Mouse (Mus musculus) cerebellum, adult 2 months (tissue): ENCODE measurements at regions not wholly inside any gene's neighbourhood (a gene's known extent, or its start where the extent isn't known, plus 50 kb on each side); places are given as distances from the start of the nearest gene placed in this dataset.
A peak's percentile ranks its signal among the peaks of the same experiment; 100 is the strongest.

ENCODE experiments used
- DNase-seq, 2 experiments: peaks; one replicate each; pipeline ENCODE4 v3.0.0; 2021
- H3K27ac ChIP-seq: fragments of 200-500 bp; 2 replicates; pipeline ENCODE4 v1.5.1; 2012; ENCODE audit warnings: low read length, control low read depth, inconsistent platforms; ENCODE audit not compliant: insufficient read depth
- H3K27me3 ChIP-seq: fragments of 200-500 bp; 2 replicates; pipeline ENCODE4 v1.6.1; 2012; ENCODE audit warnings: inconsistent platforms, mild to moderate bottlenecking, low read length, moderate library complexity; ENCODE audit not compliant: control insufficient read depth, insufficient read depth
- H3K4me1 ChIP-seq: fragments of 200-500 bp; 2 replicates; pipeline ENCODE4 v1.6.1; 2011; ENCODE audit warnings: low read length; ENCODE audit not compliant: control insufficient read depth, insufficient read depth
- H3K4me3 ChIP-seq: fragments of 200-500 bp; replicated peaks from 2 replicates; pipeline ENCODE3; 2011; ENCODE audit warnings: mild to moderate bottlenecking, low read depth, low read length, control low read depth; ENCODE audit not compliant: insufficient read depth
- CTCF ChIP-seq: fragments of 200-500 bp; IDR thresholded peaks from 2 replicates; pipeline ENCODE4 v1.5.1; 2011; ENCODE audit warnings: low read depth, mild to moderate bottlenecking, control low read depth, low read length, moderate library complexity, borderline replicate concordance; ENCODE audit not compliant: insufficient read depth
- POLR2A ChIP-seq: fragments of 200-500 bp; IDR thresholded peaks from 2 replicates; pipeline ENCODE4 v1.6.1; 2011; ENCODE audit warnings: low read length, control low read depth, borderline replicate concordance; ENCODE audit not compliant: insufficient read depth
- WGBS: fragments of 180-500 bp; shearing (Covaris S2); methylation state at CpG from one replicate; pipeline ENCODE4 v1.1.7; 2018; 5-methylcytosine and 5-hydroxymethylcytosine counted together

DNA sequence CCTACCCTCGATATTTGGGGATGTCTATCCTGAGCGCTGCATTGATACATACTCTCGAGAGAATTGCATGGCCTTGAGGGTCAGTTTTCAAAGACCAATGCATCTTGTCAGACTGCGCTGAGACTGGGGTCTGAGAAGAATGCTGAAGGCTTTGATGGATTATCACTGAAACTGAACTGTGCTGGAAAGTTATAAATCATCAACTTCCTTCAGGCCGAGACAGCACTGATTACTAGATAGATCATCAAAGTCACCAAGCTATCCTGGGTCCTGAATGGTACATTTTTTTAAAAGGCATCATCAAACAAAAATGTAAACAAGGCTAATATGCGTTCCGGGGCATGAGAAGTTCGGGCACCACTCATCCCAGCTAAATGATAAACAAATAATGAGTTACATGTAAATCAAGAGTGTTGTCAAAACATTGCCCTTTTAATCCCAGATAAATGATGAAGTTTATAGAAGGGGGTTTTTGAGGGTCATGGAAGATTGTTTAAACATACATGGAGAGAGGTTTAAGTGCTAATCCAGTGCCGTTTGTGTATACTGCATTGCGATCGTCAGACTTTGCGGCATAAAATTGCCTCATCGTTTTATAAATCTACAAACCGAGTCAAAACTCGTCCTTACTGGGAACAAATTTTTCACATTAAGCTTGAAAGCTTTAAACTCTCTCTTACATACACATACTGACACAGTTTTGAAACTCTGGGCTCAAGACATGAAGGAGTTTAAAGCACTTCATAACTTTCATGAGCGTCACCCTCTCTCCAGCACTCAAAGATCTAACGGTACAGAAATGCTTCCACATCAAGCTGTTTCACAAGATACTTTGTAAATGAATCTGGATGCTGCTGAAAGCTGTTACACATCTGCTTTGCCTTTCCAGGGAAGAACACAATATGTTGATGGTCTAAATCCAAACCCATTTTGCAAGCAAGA is 419.5 kb downstream of the Efna5 start:
- WGBS: 93% methylated on average over 17 of the region's 17 CpGs
- no peak for DNase-seq
- H3K4me3 ChIP-seq: no peak overlapping the region

DNA sequence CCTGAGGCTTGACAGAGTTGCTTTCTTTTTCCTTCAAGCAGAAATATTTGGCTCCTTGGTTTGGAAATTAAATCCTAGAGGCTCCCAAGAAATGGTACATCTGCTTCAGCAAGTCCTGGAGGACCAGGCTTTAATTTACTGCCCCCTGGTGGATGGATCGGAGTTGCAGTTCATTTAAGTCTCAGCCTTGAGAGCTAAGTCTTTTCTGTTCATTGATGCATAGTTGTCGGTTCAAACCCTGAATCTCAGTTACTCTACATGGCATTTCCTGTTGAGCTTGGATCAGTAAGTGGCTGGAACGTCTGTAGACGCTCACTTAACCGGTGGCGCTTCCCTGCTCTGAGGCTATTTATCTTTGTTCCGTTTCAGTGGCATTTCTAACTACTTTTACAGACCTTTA is 422.2 kb downstream of the Efna5 start:
- DNase-seq: peak; percentile 22 to 36
- H3K4me1 ChIP-seq: no peaks in the 10 kb centered on the region
- TF ChIP-seq POLR2A: no peak
- peak; percentile 18; the same call in 1 of the 2 replicates for TF ChIP-seq CTCF
- WGBS: 46% methylated on average over 7 of the region's 7 CpGs
- H3K27me3 ChIP-seq: no peaks in the 10 kb centered on the region
- H3K4me3 ChIP-seq: no peak overlapping the region
- H3K27ac ChIP-seq: no peak overlapping the region

More for the DNA sequence above, 419.5 kb downstream of the Efna5 start:
- H3K27ac ChIP-seq: no peak overlapping the region
- H3K27me3 ChIP-seq: no peaks in the 10 kb centered on the region
- no peaks in the 10 kb centered on the region for H3K4me1 ChIP-seq
- TF ChIP-seq POLR2A (no peak), CTCF (no peak)

DNA sequence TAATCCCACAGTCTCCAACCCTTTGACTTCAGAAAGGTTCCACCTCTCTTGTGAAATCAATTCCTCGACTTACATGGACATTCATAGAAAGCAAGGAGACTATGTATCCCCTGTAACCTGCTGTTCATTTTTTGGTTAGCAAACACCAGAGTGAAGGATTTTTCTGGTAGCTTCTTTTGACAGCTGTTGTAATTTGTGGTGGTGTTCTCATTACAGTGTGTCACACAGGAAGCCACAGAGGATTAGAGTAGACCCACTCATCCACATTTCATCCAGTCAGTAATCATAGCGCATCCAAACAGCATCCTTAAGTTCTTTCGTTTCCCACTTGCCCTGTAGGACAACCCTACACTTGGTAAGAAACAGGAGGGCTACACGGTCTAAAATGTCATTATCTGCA is 443.1 kb downstream of the Efna5 start:
- Histone ChIP-seq H3K27me3 (no peaks in the 10 kb centered on the region), H3K4me1 (no peaks in the 10 kb centered on the region), H3K27ac (no peak overlapping the region), H3K4me3 (no peak overlapping the region)
- TF ChIP-seq POLR2A (no peak), CTCF (no peak)
- 94% methylated on average over 4 of the region's 4 CpGs for WGBS
- no peak for DNase-seq

DNA sequence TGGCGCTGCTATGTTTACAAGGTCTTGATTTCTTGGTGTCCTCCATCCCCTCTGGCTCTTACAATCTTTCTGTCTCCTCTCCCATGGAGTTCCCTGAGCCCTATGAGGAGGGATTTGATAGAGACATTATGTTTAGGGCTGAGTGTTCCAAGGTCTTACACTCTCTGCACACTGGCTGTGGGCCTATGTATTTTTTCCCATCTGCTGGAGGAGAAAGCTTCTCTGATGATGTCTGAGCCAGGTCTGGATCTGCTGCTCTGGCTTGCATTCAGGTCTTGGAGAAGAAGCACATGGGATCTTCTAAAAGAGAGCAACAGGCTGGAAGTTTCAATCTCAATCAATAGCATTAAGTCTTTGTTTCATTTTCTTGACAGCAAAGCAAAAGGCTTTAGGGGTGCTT is 445.1 kb downstream of the Efna5 start:
- no peak overlapping the region for H3K4me3 ChIP-seq
- TF ChIP-seq POLR2A: no peak
- no peak for TF ChIP-seq CTCF
- no peaks in the 10 kb centered on the region for H3K27me3 ChIP-seq
- no peak overlapping the region for H3K27ac ChIP-seq
- DNase-seq: no peak
- 90% methylated on average over 1 of the region's 1 CpGs for WGBS
- no peaks in the 10 kb centered on the region for H3K4me1 ChIP-seq

DNA sequence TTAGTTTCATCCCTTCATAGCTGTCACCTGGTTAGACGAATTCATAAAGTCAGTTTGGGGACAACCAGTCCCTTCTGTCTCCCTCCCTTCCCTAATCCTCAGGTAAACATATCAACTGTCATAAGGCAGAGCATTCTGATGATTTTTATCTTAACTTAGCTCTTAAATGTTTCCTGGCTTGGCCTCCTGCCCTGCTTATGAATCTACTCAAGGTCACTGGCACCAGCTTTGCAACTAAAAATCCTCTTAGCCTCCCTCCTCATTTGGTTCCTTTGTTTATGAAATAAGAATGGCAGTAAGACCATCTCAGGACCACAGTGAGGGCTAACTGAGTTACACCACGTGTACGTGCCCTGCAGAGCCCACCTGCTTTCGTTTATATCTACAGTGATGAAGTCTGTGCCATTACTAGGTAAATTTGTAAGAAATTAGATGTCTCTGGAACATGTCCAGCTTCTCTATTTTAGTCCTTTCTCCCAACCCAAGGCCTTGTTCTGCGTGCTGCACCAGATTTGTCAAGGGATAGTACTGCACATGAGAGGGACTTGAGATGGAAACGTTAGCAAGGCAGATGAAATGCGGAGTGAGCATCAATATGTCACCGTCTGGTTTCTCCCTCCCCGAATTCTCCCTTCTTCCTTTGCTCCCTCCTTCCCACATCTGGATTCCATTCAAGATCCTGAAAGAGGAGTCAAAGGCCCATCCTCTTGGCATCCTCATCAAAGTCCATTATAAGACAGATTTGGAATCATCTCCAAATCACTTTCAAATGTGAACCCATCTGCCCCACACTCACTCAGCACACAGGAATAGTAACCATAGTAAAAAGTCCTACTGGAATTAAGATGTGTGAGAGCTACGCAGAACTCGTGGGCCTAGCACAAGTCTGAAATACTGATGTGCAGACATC is 457.4 kb downstream of the Efna5 start:
- DNase-seq: no peak
- TF ChIP-seq CTCF (no peak), POLR2A (no peak)
- no peaks in the 10 kb centered on the region for H3K4me1 ChIP-seq
- 58% methylated on average over 11 of the region's 11 CpGs for WGBS
- H3K4me3 ChIP-seq: no peak overlapping the region
- H3K27me3 ChIP-seq: no peaks in the 10 kb centered on the region
- no peak overlapping the region for H3K27ac ChIP-seq

DNA sequence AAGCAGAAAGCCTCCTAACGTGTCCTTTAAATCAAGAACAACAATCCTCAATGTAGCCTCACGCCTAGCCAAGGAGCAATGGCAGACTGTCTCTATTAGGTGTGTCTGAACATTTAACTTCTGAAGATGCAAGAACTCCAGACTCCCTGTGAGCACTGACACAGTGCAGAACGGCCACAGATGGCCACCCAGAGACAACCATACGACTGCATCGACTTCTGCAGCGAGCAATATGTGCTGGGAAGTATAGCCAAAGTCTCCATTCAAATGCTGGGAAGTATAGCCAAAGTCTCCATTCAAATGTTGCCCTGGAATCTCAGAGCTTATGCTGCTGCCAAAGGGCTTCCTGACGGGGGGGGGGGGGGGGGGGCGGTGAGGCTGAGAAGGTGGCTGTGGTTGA is 463.5 kb downstream of the Efna5 start:
- no peaks in the 10 kb centered on the region for H3K27me3 ChIP-seq
- no peak for TF ChIP-seq CTCF
- no peak for TF ChIP-seq POLR2A
- no peak overlapping the region for H3K27ac ChIP-seq
- no peaks in the 10 kb centered on the region for H3K4me1 ChIP-seq
- WGBS: 31% methylated on average over 7 of the region's 8 CpGs
- no peak overlapping the region for H3K4me3 ChIP-seq
- DNase-seq: no peak

DNA sequence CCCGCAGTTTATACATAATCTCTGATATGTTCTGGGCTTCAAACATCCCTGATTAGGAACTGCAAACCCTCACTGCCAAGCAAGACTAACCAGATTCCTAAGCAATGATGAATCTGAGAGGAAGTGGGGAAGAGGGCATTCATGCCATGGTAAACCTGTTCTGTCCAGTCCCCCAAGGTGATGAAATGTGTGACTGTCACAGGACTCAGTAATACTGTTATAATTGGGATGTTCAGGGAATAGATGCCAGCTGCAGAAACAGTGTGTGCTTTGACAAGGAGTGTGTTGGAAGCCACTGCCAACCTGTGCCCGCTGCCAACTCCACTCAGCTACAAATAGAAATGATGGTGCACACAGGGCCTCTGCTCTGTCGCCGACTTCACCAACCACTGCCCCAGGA is 466.0 kb downstream of the Efna5 start:
- no peak overlapping the region for H3K4me3 ChIP-seq
- TF ChIP-seq POLR2A (no peak), CTCF (no peak)
- H3K4me1 ChIP-seq: no peaks in the 10 kb centered on the region
- no peak overlapping the region for H3K27ac ChIP-seq
- 27% methylated on average over 4 of the region's 4 CpGs for WGBS
- H3K27me3 ChIP-seq: no peaks in the 10 kb centered on the region
- peak; percentile 18 to 36 for DNase-seq
